Mouse (Mus musculus) ovary, postnatal 10 days (tissue): Measurements from ENCODE around the gene Olfr1310.
"Not testable (repeated sequence)": the region's sequence is repeated elsewhere in the genome, so short reads cannot be mapped to it uniquely, and the experiment has no call there.

Experiments used
- DNase-seq: peaks from one replicate; pipeline ENCODE4 v3.0.0; 2022; ENCODE audit warnings: low spot score

Olfr1310 gene

GRCm38 (mm10) chr2:112012608-112013007, at the start of gene Olfr1310:
Gene Olfr1310, minus strand, starts transcription at chr2:112012708.
- no peak for DNase-seq

GRCm38 (mm10) chr2:112050138-112050537, 37.6 kb upstream of the Olfr1310 start, which contains the start of gene Olfr1312:
Gene Olfr1312, minus strand, starts transcription at chr2:112050238.
- no peak for DNase-seq

GRCm38 (mm10) chr2:112026971-112027370, 14.5 kb upstream of the Olfr1310 start:
- DNase-seq = not testable (repeated sequence)

GRCm38 (mm10) chr2:112024312-112024711, 11.8 kb upstream of the Olfr1310 start, which contains the start of gene Olfr1311:
Gene Olfr1311, minus strand, starts transcription at chr2:112024412.
- DNase-seq = no peak

GRCm38 (mm10) chr2:112014900-112015299, 2.4 kb upstream of the Olfr1310 start:
- no peak for DNase-seq

- DNase-seq = no peak
Measured at GRCm38 (mm10) chr2:111990181-111990580, 22.3 kb downstream of the Olfr1310 start, which contains the start of gene Olfr1309. Gene Olfr1309, minus strand, starts transcription at chr2:111990281.

- no peak for DNase-seq
Measured at GRCm38 (mm10) chr2:111964844-111965243, 47.7 kb downstream of the Olfr1310 start, which contains the start of gene Olfr1308. Gene Olfr1308, minus strand, starts transcription at chr2:111964944.
